Mouse (Mus musculus): ENCODE data around the gene Pnkd.

- TF ChIP-seq USF1 (IDR thresholded peaks at IDR 0.05; ENCODE audit: low read depth, low read length) = no peak
- TF ChIP-seq UBTF (IDR thresholded peaks at IDR 0.05; ENCODE audit: low read depth, low read length) = no peak
- TF ChIP-seq CTCF (conservative IDR thresholded peaks at IDR 0.05 in 1 of 2, IDR thresholded peaks at IDR 0.05 in 1 of 2; ENCODE audit: low read depth in 2 of 2, low read length in 2 of 2) = no peak
- TF ChIP-seq POLR2A (IDR thresholded peaks at IDR 0.05; ENCODE audit: low read depth, low read length) = no peak
- no peak for TF ChIP-seq BHLHE40 (IDR thresholded peaks at IDR 0.05; ENCODE audit: low read depth, low read length)
These were observed 90.8 kb downstream of the Pnkd start for GRCm38 (mm10) chr1:74375561-74375960.
